Mouse (Mus musculus) adipocyte (in vitro differentiated cells): ENCODE data around the gene Kcna6.
A peak's percentile ranks its signal among the peaks of the same experiment; 100 is the strongest.

Experiments used
- DNase-seq: peaks from one replicate; pipeline ENCODE4 v3.0.0-alpha.2; 2016; ENCODE audit warnings: low spot score

Gene Kcna6

DNA sequence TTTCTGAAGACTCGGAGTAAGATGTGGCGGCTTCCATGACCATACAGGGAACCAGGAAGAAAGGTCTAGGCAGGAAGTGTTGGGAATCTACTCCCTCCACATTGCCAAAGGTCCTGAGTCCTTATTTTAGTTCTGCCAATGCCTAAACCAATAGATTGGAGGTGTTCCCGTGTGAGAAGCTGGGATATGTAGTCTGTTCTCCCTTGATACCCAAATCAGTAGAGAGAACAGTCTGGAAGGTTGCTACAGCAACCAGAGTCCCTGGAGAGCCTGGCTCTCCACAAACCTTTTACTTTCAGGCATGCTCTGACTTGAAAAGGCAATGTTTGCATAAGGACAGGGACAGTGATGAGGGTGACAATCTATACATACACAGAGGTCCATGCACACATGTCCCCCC, 4.7 kb downstream of the Kcna6 start:
- DNase-seq, result no peak

DNA sequence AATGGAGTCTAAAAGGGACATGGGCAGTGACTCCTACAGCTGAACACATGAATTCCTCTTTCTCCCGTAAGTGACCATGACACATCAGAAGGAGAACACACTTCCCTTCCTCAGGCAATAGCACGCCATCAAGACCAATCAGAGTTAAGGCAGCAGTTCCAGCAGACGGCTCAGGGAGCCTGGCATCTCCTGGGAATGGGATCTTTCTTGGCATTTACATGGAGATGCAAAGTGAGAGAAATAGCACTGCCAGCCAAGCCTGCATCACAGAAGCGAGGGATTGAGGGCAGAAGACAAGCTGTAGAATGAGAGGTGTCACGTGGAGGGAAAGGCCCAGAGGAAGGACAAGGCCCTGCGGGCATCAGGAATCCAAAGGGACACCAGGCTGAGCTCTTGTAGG, 7.8 kb downstream of the Kcna6 start:
- no peak for DNase-seq

DNA sequence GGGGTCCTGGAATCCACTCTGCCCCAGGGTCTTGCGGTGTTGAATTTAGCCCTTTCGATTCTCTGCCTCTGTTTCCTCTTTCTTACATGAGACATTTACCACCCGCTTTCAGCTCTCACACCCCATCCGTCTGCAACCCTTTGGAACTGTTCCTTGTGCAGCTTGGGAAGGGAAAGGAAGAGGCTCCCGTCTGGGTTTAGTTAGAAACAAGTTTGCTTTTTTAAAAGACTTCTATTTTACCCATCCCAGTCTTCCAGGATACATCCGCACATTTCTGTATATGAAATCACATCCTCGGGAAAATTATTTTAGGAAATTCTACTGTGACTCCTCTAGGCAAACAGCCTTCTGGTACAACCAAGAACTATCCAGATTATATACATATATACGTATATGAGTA, 11.7 kb downstream of the Kcna6 start:
- DNase-seq, result no peak

DNA sequence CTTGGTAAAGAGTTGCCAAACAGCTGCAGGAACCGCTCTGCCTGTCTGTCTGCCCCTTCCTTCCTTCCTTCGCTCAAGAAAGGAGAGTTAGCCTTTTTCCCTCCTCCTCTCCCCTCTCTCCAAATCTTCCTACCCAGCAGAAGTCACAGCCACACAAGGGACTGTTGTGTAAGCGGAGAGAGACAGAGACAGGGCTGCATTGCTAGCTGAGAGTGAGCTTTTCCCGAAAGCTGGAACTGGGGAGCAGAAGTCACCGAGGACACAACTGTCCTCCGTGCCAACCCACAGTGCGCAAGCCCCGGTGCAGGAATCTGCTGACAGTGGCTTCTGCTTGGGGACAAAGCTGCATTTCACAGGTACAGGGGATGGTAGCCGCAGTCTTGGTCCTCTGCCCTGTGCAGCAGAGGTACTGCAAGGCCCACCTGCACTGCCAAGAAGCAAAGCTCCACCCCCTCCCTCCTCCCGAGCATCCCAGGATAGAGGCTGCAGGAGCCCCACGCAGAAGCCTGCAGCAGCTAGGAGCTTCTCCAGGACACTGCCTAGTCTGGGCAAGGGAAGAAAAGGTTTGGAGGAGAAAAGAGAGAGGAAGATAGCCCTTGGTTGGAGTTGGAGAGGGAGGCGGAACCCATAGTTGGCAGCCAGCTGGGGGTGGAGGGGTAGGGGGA, 21.9 kb downstream of the Kcna6 start:
- no peak for DNase-seq

DNA sequence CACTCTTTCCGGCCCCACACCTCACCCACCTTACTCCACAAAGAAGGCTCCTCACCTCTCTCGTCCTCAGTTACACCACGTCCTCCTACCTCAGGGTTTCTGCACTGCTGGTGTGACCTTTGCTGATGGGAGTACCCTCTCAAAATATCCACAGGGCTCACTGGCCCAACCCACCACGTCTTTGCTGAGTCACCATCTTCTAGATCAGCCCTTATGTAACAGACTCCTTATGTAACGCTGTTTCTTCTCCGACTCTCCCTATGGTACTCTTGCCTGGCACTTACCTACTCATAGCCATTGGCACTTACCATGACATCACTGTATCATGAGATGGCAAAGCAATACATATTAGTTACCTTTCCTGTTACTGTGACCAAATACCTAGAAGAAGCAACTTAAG, 27.9 kb downstream of the Kcna6 start:
- no peak for DNase-seq

DNA sequence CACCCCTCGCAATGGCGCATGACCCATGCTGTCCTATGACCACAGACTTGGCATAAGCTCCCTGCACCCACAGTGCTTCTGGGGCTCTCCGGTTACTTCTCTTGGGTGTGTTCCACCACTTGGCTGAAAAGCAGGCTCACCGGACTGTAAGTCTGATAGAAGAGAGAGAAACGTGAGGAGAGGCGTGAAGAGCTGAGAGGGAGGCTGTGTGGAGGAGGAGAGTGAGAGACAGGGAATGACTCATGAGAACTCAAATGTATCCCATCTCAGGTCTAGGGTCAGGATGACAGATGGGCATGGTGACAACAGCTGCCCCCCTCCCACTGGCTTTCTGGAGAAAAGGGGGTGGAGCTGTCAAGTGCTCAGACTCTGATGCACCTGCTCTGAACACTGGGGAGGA, 34.5 kb downstream of the Kcna6 start:
- DNase-seq, result no peak

DNA sequence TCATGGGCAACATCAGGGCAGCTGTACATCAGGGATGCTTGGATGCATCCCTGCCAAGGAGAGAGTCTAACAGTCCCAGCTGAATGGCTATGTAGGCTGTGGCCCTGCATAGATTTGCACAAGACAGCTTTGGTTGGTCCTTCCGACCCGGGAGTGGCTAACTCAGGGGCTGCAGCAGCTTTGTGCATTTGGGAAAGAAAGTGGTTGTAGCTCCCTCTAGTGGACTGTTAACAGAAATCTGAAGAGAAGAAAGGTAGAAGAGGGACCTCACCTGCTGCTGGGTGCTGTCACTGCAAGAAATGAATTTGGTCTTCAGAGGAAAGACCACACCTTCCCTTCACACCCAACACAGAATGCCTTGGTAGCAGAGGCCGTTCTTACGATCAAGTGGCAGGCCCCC, 36.0 kb downstream of the Kcna6 start:
- peak; percentile 12 for DNase-seq

DNA sequence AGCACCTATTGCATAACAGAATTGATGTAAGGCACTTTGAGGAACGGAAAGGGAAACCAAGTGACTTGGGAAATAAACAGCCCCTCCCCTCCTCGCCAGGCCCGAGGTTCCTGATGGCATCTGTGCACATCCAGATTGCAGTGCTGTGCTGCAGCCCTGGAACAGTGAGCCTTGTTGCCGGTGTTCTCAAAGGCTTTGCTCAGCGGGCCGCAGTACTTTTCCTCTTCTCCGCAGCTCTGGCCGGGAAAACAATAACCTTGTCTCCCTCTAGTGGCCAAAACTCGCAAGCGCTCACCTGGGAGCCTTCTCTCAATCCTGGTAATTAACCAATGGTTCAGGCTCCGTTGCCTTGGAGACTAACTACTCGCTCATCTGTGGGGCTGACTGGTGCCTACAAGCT, 38.4 kb downstream of the Kcna6 start:
- DNase-seq, result peak; percentile 66

DNA sequence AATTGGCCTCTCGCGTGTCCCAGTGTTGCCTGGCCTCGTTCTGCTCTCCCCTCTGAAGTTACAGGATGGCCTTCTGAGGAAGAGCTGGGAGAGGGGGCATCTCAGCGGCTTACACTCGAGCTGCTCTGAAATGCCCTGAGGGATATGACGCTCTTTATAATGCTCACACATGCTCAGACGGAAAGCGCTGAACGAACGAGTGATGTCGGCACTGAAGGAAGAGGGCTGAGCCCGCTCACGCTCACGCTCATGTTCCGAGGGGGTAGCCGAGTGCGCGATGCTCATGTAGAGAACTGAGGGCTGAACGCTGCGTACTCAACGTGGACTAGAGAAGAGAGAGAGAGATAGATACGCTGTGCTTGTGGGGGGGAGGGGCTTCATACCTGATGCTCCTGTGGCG, 39.3 kb downstream of the Kcna6 start:
- DNase-seq, result no peak

DNA sequence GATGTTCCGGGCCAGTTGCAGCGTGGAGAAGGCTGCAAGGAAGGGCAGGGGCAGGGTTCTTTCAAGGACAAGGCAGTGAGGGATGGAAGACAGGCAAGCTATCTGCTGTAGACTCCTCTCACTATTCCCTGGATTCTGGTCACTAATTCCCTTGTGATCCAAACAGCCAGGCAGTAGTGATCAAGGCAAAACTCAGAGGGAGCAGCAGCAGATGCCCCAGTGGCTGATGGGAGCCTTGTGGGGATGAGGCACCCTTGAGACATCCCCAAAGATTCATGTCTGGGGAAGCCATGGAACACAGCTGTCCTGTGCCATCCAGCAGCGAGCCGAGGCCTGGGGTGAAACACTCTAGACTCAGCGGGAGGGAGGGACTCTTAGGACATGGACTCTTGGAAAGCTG, 40.5 kb downstream of the Kcna6 start:
- no peak for DNase-seq

DNA sequence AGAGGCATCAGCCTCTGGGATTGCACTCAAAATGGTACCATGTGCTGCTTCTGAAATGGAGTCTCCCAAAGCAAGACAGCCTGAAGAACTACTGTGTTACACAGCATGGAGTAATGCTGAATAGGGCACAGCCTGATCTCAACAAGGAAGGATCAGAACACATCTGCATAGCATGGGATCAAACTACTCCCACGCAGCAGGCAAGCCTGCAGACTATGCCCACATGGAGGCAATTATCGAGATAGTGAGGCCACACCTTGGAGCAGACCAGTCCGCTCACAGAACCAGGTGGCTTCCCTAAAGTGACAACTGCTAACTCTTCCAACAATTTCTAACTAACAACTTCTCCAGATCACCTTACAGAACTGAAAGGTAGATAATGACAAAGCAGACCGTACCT, 53.4 kb downstream of the Kcna6 start:
- DNase-seq, result no peak

DNA sequence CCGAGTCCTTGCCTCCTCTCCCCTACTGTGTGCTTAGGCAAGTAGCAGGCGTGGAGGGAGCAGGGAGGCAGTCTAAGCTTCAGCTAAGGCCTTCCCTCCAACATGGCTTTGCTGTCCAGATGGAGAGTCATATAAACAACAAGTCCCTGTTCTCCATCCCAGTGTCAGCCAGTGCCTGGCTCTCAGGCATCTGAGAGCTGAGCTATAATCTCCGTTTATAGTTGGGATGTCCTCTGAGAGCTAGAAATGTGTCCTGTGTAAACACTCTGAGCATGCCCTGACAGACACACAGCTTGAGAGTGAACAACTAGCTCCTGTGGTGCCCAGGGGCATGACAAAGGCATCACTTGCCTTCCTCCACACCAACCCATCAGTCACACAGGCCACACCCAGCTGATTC, 55.3 kb downstream of the Kcna6 start:
- DNase-seq, result no peak

DNA sequence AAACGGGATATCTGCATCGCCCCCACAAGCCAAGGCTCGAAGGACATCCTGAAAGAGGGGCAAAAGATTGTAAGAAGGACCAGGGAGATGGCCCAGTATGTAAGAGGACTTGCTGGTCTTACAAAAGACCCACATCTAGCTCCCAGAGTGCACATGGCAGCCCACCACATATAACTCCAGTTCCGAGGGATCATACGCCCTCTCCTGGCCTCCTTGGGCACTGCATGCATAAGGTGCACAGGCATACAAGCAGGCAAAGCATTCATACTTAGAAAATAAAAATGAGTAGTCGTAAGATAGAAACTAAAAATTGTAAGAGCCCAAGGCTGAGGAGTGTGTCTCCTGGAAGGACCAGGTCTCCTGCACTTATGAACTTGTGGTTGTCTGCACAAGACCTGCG, 61.5 kb downstream of the Kcna6 start:
- no peak for DNase-seq

DNA sequence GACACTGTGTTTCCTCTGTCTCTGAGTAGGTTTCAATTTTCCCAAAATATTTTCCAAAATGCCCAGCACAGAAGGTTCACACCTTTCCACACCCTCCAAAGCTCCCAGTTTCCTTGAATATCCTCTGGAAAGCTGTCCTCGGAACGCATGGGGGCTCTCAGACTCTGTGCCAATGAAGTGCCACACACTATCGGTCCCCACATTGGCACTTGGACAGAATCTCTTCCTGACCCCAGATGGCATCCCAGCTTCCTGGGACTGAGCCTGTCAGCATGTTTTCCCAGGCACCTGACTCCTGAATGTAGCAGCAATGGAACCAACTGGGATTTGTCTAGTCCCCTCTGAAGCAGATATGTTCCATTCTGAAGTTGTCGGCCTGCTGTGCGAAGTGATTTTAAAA, 73.5 kb downstream of the Kcna6 start:
- no peak for DNase-seq

DNA sequence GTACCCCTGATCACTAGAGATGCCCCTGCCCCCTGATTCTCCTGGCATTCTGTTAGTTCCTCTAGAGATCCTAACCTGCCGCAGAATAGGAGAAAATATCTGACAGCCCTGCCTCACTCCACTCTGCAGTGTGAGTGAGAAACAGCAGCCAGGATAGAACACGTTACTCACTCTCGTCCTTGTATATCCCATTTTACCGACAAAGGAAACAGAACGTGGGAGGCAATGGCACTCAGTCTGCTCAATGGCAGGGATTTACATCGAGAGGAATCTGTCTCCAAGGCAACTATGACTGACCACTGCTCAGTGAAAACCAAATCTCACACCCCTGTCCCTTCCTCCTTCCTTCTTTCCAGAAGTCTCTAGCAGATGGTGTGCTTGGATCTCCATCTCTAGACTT, 74.4 kb downstream of the Kcna6 start:
- DNase-seq, result no peak

DNA sequence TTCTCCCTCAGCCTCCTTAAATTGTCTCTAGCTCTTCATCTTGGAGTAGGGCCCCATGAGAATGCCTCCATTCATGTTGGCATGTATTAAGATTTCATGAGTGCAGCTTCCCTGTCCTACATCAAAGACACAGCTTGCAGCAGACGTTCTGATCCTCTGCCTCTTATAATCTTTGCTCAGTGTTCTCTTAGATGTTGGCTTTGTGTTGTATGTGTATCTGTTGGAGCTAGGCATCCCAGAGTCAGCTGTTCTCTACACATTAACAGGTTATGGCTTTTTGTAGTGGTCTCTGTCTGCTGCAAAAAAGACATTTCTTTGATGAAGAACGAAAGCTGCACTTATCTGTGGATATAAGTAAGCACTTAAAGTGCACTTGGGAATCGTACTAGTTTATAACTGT, 75.9 kb downstream of the Kcna6 start:
- no peak for DNase-seq
